Mouse (Mus musculus) B cell, adult 2 months (primary cell): Measurements from ENCODE around the gene Lmx1b.

ENCODE experiments used
- DNase-seq, 2 experiments: peaks; one replicate each; pipeline ENCODE4 v3.0.0; 2022

The Lmx1b gene

GRCm38 (mm10) chr2:33630081-33631021, 10.0 kb downstream of the Lmx1b start:
- no peak for DNase-seq

- no peak for DNase-seq
These were observed 10.7 kb downstream of the Lmx1b start for GRCm38 (mm10) chr2:33629641-33630040.

- DNase-seq, result no peak
These were observed 11.5 kb downstream of the Lmx1b start for GRCm38 (mm10) chr2:33628791-33629190.

- no peak for DNase-seq
These were observed 13.3 kb downstream of the Lmx1b start for GRCm38 (mm10) chr2:33627058-33627375.

- DNase-seq, result no peak
These were observed 13.9 kb downstream of the Lmx1b start for GRCm38 (mm10) chr2:33626262-33627057.

GRCm38 (mm10) chr2:33617670-33618069, 22.6 kb downstream of the Lmx1b start:
- DNase-seq, result no peak

GRCm38 (mm10) chr2:33616411-33616843, 23.9 kb downstream of the Lmx1b start:
- DNase-seq, result no peak

- DNase-seq, result no peak
These were observed 24.4 kb downstream of the Lmx1b start for GRCm38 (mm10) chr2:33615843-33616344.

GRCm38 (mm10) chr2:33605487-33606256, 34.6 kb downstream of the Lmx1b start:
- DNase-seq, result no peak

- no peak for DNase-seq
These were observed 35.3 kb downstream of the Lmx1b start for GRCm38 (mm10) chr2:33604846-33605486.

- DNase-seq, result no peak
These were observed 39.8 kb downstream of the Lmx1b start for GRCm38 (mm10) chr2:33600520-33600919.

GRCm38 (mm10) chr2:33597384-33597783, 42.9 kb downstream of the Lmx1b start:
- DNase-seq, result no peak

- DNase-seq, result no peak
These were observed 45.3 kb downstream of the Lmx1b start for GRCm38 (mm10) chr2:33595085-33595423.

GRCm38 (mm10) chr2:33594181-33595084, 45.9 kb downstream of the Lmx1b start:
- no peak for DNase-seq

- no peak for DNase-seq
These were observed 47.3 kb downstream of the Lmx1b start for GRCm38 (mm10) chr2:33592931-33593555.

- no peak for DNase-seq
These were observed 51.0 kb downstream of the Lmx1b start for GRCm38 (mm10) chr2:33589280-33589679.

- no peak for DNase-seq
These were observed 55.1 kb downstream of the Lmx1b start for GRCm38 (mm10) chr2:33584937-33585910.

GRCm38 (mm10) chr2:33583761-33584160, 56.5 kb downstream of the Lmx1b start:
- no peak for DNase-seq

GRCm38 (mm10) chr2:33583317-33583716, 57.0 kb downstream of the Lmx1b start:
- no peak for DNase-seq
